Mouse (Mus musculus) colon, adult 2 months (tissue): ENCODE measurements around the gene Zfp677. TPM values are rescaled to one million over a fixed set of nuclear protein-coding genes. Genes with fewer than 3 reads are reported as not detected.

Experiments
- polyA plus RNA-seq: library from polyadenylated mRNA; depleted of rRNA; stranded (reverse); fragments of >200 nt; gene quantifications from 2 replicates; pipeline ENCODE4 v1.2.3, GENCODE M21; 2012; rRNA removed

Gene Zfp677
- 0.12 and 0.19 TPM in 2 replicates for polyA plus RNA-seq

GRCm38 (mm10) chr17:21383391-21384056 lies at the start of gene Zfp677:
TSS of gene Zfp677 (plus strand) at chr17:21383748.

DNA sequence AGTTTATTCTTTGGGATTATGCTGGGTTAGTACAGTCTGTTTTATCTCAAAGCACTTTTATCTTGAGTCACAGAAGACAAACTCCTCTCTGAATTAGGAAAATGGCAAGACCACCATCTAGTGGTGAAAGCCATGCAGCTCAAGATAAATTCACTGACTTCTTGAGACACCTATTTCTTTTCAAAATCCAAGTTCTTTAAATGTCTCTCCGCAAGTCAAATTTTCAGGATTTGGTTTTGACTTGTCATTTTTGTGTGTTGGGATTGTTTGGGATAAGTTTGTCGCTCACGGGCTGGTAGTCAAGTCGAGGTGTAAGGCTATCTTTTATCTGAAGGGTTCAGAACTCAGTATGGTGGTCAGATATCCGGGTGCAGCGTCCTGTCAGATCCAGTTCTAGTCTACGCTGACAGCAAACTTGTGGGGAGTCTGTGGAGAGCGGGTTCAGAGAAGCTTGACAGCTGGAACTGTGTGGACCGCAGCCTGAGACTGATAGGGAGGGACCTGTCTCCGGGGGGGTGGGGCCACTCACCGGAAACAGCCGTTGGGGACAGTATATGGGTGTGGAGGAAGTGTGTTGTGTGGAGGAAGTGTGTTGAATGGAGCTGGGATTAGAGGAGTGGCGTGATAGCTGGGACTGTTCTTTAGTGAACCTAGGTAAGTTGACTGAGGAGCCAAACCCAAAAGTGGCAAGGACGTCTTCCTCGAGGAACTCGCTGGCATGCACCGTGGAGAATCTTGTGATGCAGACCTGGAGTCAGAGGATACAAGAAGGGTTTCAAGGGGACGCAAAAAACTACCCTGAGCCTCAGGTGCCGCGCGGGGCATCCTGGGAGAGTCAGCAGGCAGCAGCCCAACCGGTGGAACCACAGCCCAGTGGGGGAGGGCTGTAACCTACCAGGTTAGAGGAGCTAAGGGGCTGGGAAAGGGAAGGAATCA lies 39.4 kb downstream of the Zfp677 start, which contains the start of gene Zfp54:
Zfp54 (plus strand) TSS at position 564 of the 936 bp plus-strand sequence.

Other genes with a start within 250 kb of the Zfp677 start
- not detected in 2 replicates for gene Vmn1r234, start 157.7 kb upstream of the Zfp677 start, polyA plus RNA-seq
- not detected in 2 replicates for gene Vmn1r235, start 127.3 kb upstream of the Zfp677 start, polyA plus RNA-seq
- gene Vmn1r236, start 100.8 kb upstream of the Zfp677 start, polyA plus RNA-seq, result not detected in 2 replicates
- gene Vmn1r237, start 71.9 kb upstream of the Zfp677 start, polyA plus RNA-seq, result not detected in 2 replicates
- 0.57 and 1.1 TPM in 2 replicates for gene Zfp54, start 39.5 kb downstream of the Zfp677 start, polyA plus RNA-seq
- 0.41 and 0.42 TPM in 2 replicates for gene Zfp51, start 66.6 kb downstream of the Zfp677 start, polyA plus RNA-seq
- gene Zfp53, start 105.2 kb downstream of the Zfp677 start, polyA plus RNA-seq, result 2.3 and 3.3 TPM in 2 replicates
- 0.15 and 0.22 TPM in 2 replicates for gene Zfp52, start 151.8 kb downstream of the Zfp677 start, polyA plus RNA-seq
- 0.88 and 1.2 TPM in 2 replicates for gene Zfp948, start 183.3 kb downstream of the Zfp677 start, polyA plus RNA-seq